Mouse (Mus musculus): ENCODE data around the gene Treml1. TPM values are rescaled to one million over a fixed set of nuclear protein-coding genes. Genes with fewer than 3 reads are reported as not detected.

The Treml1 gene
- polyA plus RNA-seq, 1 experiment from 2014 or later: 0.23 TPM

DNA sequence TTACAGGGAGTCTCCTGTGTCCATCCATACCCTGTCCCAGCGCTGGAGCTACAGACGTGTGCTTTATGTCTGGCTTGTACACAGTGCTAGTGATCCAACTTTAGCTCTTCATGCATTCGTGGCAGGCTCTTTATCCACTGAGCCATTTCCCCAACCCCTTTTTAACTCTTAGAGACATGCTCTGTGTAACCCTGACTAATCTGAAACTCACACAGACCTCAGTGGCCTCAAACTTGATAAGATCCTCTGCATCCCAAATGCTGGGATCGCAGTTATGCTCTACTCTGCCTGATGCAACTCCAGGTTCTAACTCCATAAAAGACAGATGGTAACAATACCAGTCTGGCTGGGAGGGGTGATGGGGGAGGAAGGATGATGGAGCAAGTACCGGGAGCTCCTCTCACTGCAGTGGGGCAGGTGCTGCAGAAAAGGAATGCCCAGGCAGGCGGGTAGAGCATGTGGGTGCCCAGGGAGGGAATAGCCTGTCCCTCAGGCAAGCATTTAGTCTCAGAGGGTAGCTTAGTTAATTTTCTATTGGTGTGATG lies 3.8 kb downstream of the Treml1 start:
- Histone ChIP-seq H3K36me3 (ENCODE audit: control insufficient read depth, insufficient read depth) (no peaks in the 10 kb centered on the region), H3K27me3 (replicated peaks; ENCODE audit: control insufficient read depth, insufficient read depth, low read length) (no peaks in the 10 kb centered on the region), H3K27ac (ENCODE audit: low read depth, low read length) (no peak overlapping the region), H3K9ac (ENCODE audit: low read depth, low read length) (no peak overlapping the region), H3K4me2 (replicated peaks; ENCODE audit: low read depth) (no peak overlapping the region), H3K9me3 (ENCODE audit: control insufficient read depth) (no peaks in the 10 kb centered on the region), H3K4me3 (ENCODE audit: low read depth, low read length) (no peak overlapping the region), H3K4me1 (replicated peaks; ENCODE audit: control insufficient read depth, insufficient read depth, low read length) (no peaks in the 10 kb centered on the region)
- no peak for ATAC-seq
- 73% methylated on average over 6 of the region's 6 CpGs for WGBS
- no peak for TF ChIP-seq CTCF (IDR thresholded peaks at IDR 0.05; ENCODE audit: low read depth)

DNA sequence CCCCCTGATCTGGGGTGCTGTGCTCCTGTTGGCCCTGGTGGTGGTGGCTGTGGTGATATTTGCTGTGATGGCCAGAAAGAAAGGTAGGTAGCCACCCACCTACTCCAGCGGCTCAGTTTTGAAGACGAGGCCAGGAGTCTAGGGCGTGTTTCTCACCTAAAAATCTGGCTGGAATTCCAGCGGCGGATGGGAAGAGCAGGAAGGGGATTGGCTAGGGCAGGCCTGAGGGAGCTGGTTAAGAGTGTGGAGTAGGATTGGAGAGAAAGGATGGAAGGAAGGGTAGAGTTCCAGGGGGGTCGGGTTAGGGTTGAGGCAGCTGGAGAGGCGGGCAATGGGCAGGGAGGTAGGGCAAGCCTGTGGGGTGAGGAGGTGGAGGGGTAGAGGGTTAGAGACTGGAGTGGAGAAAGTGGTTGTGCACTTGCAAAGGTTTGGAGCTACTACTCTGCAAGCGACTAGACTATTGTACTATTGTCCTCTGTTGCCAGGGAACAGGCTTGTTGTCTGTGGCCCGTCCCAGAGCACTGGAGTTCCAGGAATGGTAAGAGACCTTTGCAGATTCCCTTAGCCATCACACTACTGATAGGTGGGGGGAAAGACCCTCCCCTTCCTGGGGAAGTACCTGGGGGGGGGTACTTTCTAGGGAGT lies 5.9 kb downstream of the Treml1 start:
- no peak for TF ChIP-seq CTCF (IDR thresholded peaks at IDR 0.05; ENCODE audit: low read depth)
- Histone ChIP-seq H3K27me3 (replicated peaks; ENCODE audit: control insufficient read depth, insufficient read depth, low read length) (no peaks in the 10 kb centered on the region), H3K4me1 (replicated peaks; ENCODE audit: control insufficient read depth, insufficient read depth, low read length) (no peaks in the 10 kb centered on the region), H3K9ac (ENCODE audit: low read depth, low read length) (no peak overlapping the region), H3K27ac (ENCODE audit: low read depth, low read length) (no peak overlapping the region), H3K9me3 (ENCODE audit: control insufficient read depth) (no peaks in the 10 kb centered on the region), H3K4me2 (replicated peaks; ENCODE audit: low read depth) (no peak overlapping the region), H3K4me3 (ENCODE audit: low read depth, low read length) (no peak overlapping the region), H3K36me3 (ENCODE audit: control insufficient read depth, insufficient read depth) (no peaks in the 10 kb centered on the region)
- WGBS: 69% methylated on average over 9 of the region's 9 CpGs
- ATAC-seq: no peak

DNA sequence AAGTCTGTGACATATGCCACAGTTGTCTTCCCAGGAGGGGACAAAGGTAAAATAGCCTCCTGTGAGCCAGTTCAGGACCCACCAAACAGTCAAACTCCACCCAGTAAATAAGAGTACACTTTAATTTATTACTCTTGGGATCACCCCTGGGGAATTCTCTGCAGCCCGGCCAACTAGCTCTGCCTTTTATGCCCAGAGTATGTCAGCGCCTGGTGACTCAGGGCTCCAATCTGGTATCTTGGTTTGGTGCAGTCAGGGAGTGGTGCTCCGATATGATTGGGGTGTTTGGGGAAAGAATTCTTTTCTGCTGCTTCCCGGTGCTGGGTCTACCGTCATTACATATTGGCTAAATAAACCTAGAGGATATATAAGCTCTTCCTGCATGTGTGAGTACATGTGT lies 7.1 kb downstream of the Treml1 start:
- WGBS: 41% methylated on average over 5 of the region's 5 CpGs
- Histone ChIP-seq H3K4me2 (replicated peaks; ENCODE audit: low read depth) (no peak overlapping the region), H3K9me3 (ENCODE audit: control insufficient read depth) (no peaks in the 10 kb centered on the region), H3K4me3 (ENCODE audit: low read depth, low read length) (no peak overlapping the region), H3K9ac (ENCODE audit: low read depth, low read length) (no peak overlapping the region), H3K27me3 (replicated peaks; ENCODE audit: control insufficient read depth, insufficient read depth, low read length) (no peaks in the 10 kb centered on the region), H3K4me1 (replicated peaks; ENCODE audit: control insufficient read depth, insufficient read depth, low read length) (no peaks in the 10 kb centered on the region), H3K36me3 (ENCODE audit: control insufficient read depth, insufficient read depth) (no peaks in the 10 kb centered on the region), H3K27ac (ENCODE audit: low read depth, low read length) (no peak overlapping the region)
- no peak for TF ChIP-seq CTCF (IDR thresholded peaks at IDR 0.05; ENCODE audit: low read depth)
- no peak for ATAC-seq

DNA sequence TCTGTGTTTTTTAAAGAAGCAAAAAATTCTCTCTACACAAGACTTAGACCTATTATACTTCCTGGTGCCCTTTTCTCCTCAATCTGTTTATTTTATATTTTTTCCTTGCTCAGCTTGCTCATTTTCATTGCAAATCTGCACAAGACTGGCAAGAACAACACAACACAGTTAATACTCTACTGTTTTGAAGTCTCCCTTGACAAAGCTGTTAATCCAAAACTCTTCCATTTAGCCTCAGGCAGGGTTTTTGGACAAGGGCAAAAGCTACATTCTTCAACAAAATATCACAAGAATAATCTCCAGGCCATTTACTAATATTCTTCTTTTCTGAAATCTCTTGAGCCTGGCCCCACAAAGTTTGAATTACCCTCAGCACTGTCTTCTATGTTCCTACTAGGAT lies 11.9 kb downstream of the Treml1 start:
- Histone ChIP-seq H3K4me1 (replicated peaks; ENCODE audit: control insufficient read depth, insufficient read depth, low read length) (no peaks in the 10 kb centered on the region), H3K4me3 (ENCODE audit: low read depth, low read length) (no peak overlapping the region), H3K9ac (ENCODE audit: low read depth, low read length) (no peak overlapping the region), H3K36me3 (ENCODE audit: control insufficient read depth, insufficient read depth) (no peaks in the 10 kb centered on the region), H3K27ac (ENCODE audit: low read depth, low read length) (no peak overlapping the region), H3K27me3 (replicated peaks; ENCODE audit: control insufficient read depth, insufficient read depth, low read length) (no peaks in the 10 kb centered on the region), H3K9me3 (ENCODE audit: control insufficient read depth) (no peaks in the 10 kb centered on the region), H3K4me2 (replicated peaks; ENCODE audit: low read depth) (no peak overlapping the region)
- ATAC-seq: no peak
- no peak for TF ChIP-seq CTCF (IDR thresholded peaks at IDR 0.05; ENCODE audit: low read depth)

DNA sequence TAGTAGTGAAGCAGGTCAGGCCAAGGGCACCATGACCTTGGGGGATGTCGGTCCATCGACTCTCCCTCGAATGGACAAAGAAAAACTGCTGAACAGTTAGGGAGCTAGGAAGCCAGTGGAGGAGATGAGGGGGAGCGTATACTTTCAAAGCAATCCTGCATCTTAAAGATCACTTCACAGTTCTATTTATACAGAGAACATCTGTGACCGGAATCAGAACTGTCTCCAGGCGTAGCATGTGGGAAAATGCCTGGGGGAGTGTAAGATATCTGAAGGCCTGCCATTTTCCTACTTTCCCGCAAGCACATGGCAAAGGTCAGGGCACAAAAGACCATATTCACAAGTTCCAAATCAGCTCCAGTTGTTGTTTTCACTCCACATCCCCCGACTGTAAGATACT lies 13.3 kb downstream of the Treml1 start:
- WGBS: 78% methylated on average over 8 of the region's 8 CpGs
- no peak overlapping the region for H3K4me3 ChIP-seq (ENCODE audit: low read depth, low read length)
- ATAC-seq: no peak
- no peaks in the 10 kb centered on the region for H3K36me3 ChIP-seq (ENCODE audit: control insufficient read depth, insufficient read depth)
- no peak overlapping the region for H3K4me2 ChIP-seq (replicated peaks; ENCODE audit: low read depth)
- no peaks in the 10 kb centered on the region for H3K9me3 ChIP-seq (ENCODE audit: control insufficient read depth)
- no peak overlapping the region for H3K27ac ChIP-seq (ENCODE audit: low read depth, low read length)
- no peaks in the 10 kb centered on the region for H3K27me3 ChIP-seq (replicated peaks; ENCODE audit: control insufficient read depth, insufficient read depth, low read length)
- H3K9ac ChIP-seq (ENCODE audit: low read depth, low read length): no peak overlapping the region
- no peak for TF ChIP-seq CTCF (IDR thresholded peaks at IDR 0.05; ENCODE audit: low read depth)
- no peaks in the 10 kb centered on the region for H3K4me1 ChIP-seq (replicated peaks; ENCODE audit: control insufficient read depth, insufficient read depth, low read length)

DNA sequence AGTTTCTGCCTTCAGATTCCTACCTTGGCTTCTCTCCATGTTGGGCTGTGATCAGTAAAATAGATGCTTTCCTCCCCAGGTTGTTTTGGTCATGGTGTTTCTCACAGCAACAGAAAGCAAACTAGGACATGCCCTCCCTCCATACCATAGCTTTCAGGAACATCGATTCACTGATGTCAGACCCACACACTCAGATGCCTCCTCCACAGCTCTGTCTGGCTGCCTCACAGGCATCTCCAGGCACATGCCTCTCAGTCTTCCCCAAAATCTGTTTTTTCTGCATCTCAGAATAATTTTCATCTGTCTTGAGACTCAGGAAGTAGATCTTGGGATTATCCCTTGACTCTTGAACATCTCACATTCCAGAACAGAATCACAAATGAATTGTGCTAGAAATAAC lies 16.4 kb downstream of the Treml1 start:
- Histone ChIP-seq H3K4me2 (replicated peaks; ENCODE audit: low read depth) (no peak overlapping the region), H3K9me3 (ENCODE audit: control insufficient read depth) (no peaks in the 10 kb centered on the region), H3K9ac (ENCODE audit: low read depth, low read length) (no peak overlapping the region), H3K4me3 (ENCODE audit: low read depth, low read length) (no peak overlapping the region), H3K36me3 (ENCODE audit: control insufficient read depth, insufficient read depth) (no peaks in the 10 kb centered on the region), H3K27me3 (replicated peaks; ENCODE audit: control insufficient read depth, insufficient read depth, low read length) (no peaks in the 10 kb centered on the region), H3K4me1 (replicated peaks; ENCODE audit: control insufficient read depth, insufficient read depth, low read length) (no peaks in the 10 kb centered on the region), H3K27ac (ENCODE audit: low read depth, low read length) (no peak overlapping the region)
- ATAC-seq: no peak
- WGBS: 85% methylated on average over 1 of the region's 1 CpGs
- TF ChIP-seq CTCF (IDR thresholded peaks at IDR 0.05; ENCODE audit: low read depth): no peak

DNA sequence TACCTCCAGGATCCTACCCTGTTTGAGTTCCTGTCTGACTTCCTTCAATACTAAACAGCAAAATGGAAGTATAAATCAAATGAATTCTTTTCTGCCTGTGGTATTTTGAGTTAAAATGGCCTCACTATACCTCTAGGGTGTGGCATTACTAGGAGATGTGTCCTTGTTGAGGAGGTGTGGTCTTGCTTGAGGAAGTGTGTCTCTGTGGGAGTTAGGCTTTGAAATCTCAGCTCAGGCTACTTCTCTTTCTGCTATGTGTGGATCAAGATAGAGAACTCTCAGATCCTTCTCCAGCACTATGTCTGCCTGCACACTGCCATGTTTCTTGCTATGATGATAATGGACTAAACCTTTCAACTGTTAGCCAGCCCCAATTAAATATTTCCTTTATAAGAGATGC lies 19.3 kb downstream of the Treml1 start:
- no peak for ATAC-seq
- no peaks in the 10 kb centered on the region for H3K27me3 ChIP-seq (replicated peaks; ENCODE audit: control insufficient read depth, insufficient read depth, low read length)
- H3K9me3 ChIP-seq (ENCODE audit: control insufficient read depth): no peaks in the 10 kb centered on the region
- no peak overlapping the region for H3K9ac ChIP-seq (ENCODE audit: low read depth, low read length)
- H3K4me2 ChIP-seq (replicated peaks; ENCODE audit: low read depth): no peak overlapping the region
- no peak overlapping the region for H3K4me3 ChIP-seq (ENCODE audit: low read depth, low read length)
- no peaks in the 10 kb centered on the region for H3K4me1 ChIP-seq (replicated peaks; ENCODE audit: control insufficient read depth, insufficient read depth, low read length)
- TF ChIP-seq CTCF (IDR thresholded peaks at IDR 0.05; ENCODE audit: low read depth): no peak
- no peak overlapping the region for H3K27ac ChIP-seq (ENCODE audit: low read depth, low read length)
- no peaks in the 10 kb centered on the region for H3K36me3 ChIP-seq (ENCODE audit: control insufficient read depth, insufficient read depth)

All from intestine, postnatal 0 days (tissue).